Comparison of ENCODE assay signal across 10 mouse cellular contexts in genomic region chr3:20334681-20335080, GRCm38 (mm10). TPM values are rescaled to one million over a fixed set of nuclear protein-coding genes. Genes with fewer than 3 reads are reported as not detected.
DNase-seq lines count a peak whose midpoint lies in the region; ATAC-seq and TF ChIP-seq lines count a peak whose summit lies in the region.
"Had no signal": no experiment of that assay in that cellular context is flagged by ENCODE, and none has a peak within 500 bp of the region (broad histone marks: within the 10 kb centered on the region; RNA-seq: fewer than 3 reads in every experiment).

No protein-coding gene starts in this region.

- DNase-seq in heart, postnatal 0 days (ENCODE audit: low spot score): no peak
- no peak for DNase-seq in heart, embryonic 10.5 days (ENCODE audit: low spot score)
- DNase-seq in 3T3-L1 (ENCODE audit: low read depth, low spot score) (peak; percentile 51), R1 (ENCODE audit: low read depth, low spot score) (peak; percentile 33)
- no peak for DNase-seq in gastrocnemius, adult 18-20 months (ENCODE audit: low spot score)
- no peak for DNase-seq in layer of hippocampus, adult 11-12 months (ENCODE audit: low spot score)
- no peak for DNase-seq in cerebellum, postnatal 4 days (ENCODE audit: low spot score in 2 of 2)
- DNase-seq: heart, adult 11 months had no signal

- no peaks in the 10 kb centered on the region for H3K36me3 ChIP-seq in heart, postnatal 0 days (replicated peaks; ENCODE audit: control insufficient read depth, insufficient read depth, low read length)
- H3K36me3 ChIP-seq in heart, embryonic 10.5 days: no peaks in the 10 kb centered on the region
- H3K36me3 ChIP-seq: midbrain, embryonic 12.5 days had no signal

- no peaks in the 10 kb centered on the region for H3K4me1 ChIP-seq in heart, postnatal 0 days (ENCODE audit: control insufficient read depth, insufficient read depth)
- no peaks in the 10 kb centered on the region for H3K4me1 ChIP-seq in heart, embryonic 10.5 days
- H3K4me1 ChIP-seq: midbrain, embryonic 12.5 days had no signal

- H3K27ac ChIP-seq in heart, postnatal 0 days (ENCODE audit: low read depth): no peak overlapping the region
- H3K27ac ChIP-seq in heart, embryonic 10.5 days: no peak overlapping the region
- H3K27ac ChIP-seq: midbrain, embryonic 12.5 days had no signal

- WGBS in heart, postnatal 0 days: 48% methylated on average over 5 of the region's 5 CpGs
- 56% methylated on average over 5 of the region's 5 CpGs for whole genome bisulfite sequencing in heart, embryonic 10.5 days

- no peak for TF ChIP-seq EP300 in heart, postnatal 0 days (IDR thresholded peaks at IDR 0.05; ENCODE audit: low read depth)

- no peak overlapping the region for H3K4me2 ChIP-seq in heart, postnatal 0 days (ENCODE audit: low read depth, low read length)
- H3K4me2 ChIP-seq: midbrain, embryonic 12.5 days had no signal

- TF ChIP-seq CTCF in heart, postnatal 0 days (IDR thresholded peaks at IDR 0.05; ENCODE audit: low read depth): peak; percentile 24; the same call in 1 of the 2 replicates

- H3K9ac ChIP-seq in heart, postnatal 0 days (replicated peaks; ENCODE audit: low read depth, low read length): no peak overlapping the region
- H3K9ac ChIP-seq: midbrain, embryonic 12.5 days had no signal

- H3K4me3 ChIP-seq in heart, postnatal 0 days (ENCODE audit: low read depth, low read length): no peak overlapping the region
- H3K4me3 ChIP-seq in heart, embryonic 10.5 days: no peak overlapping the region
- H3K4me3 ChIP-seq: midbrain, embryonic 12.5 days had no signal

- H3K9me3 ChIP-seq in heart, postnatal 0 days (replicated peaks; ENCODE audit: control insufficient read depth, low read length): no peaks in the 10 kb centered on the region
- H3K9me3 ChIP-seq in heart, embryonic 10.5 days: no peaks in the 10 kb centered on the region
- H3K9me3 ChIP-seq: midbrain, embryonic 12.5 days had no signal

- ATAC-seq in heart, postnatal 0 days (ENCODE audit: insufficient read depth, low read depth): no peak
- ATAC-seq in inflammation-experienced regulatory T-cells, adult 6 months: peak; percentile 69

- no peaks in the 10 kb centered on the region for H3K27me3 ChIP-seq in heart, postnatal 0 days (ENCODE audit: control insufficient read depth, insufficient read depth, low read length)
- no peaks in the 10 kb centered on the region for H3K27me3 ChIP-seq in heart, embryonic 10.5 days (ENCODE audit: insufficient read depth, poor library complexity, severe bottlenecking)
- H3K27me3 ChIP-seq: midbrain, embryonic 12.5 days had no signal

RNA-seq across cellular contexts. Expression of gene Agtr1b, which starts 32.3 kb away (rescaled TPM):
- total RNA-seq in heart, postnatal 0 days (2014; rRNA removed; ENCODE audit: low replicate concordance): 0.15 TPM in 1 of 2 replicates, not detected in the other
- polyA plus RNA-seq in heart, postnatal 0 days (2015; fragmentation: Nextera tagmentation; extraction: Ambion mirVana): 0.12 TPM in 1 of 2 replicates, not detected in the other
- 0.11 and 0.19 TPM in 2 replicates for polyA plus RNA-seq in heart, embryonic 10.5 days (2016; fragmentation: Nextera tagmentation; extraction: Ambion mirVana)
- not detected for polyA plus RNA-seq in inflammation-experienced regulatory T-cells, adult 6 months (2017; shearing (Covaris generic))
- not detected for total RNA-seq in gastrocnemius, adult 18-20 months (2021)
- polyA plus RNA-seq: midbrain, embryonic 12.5 days had no signal

RNA-seq across cellular contexts. Expression of gene Cpb1, which starts 59.1 kb away (rescaled TPM):
- not detected in 2 replicates for total RNA-seq in heart, postnatal 0 days (2014; rRNA removed; ENCODE audit: low replicate concordance)
- polyA plus RNA-seq in heart, postnatal 0 days (2015; fragmentation: Nextera tagmentation; extraction: Ambion mirVana): 0.04 and 0.07 TPM in 2 replicates
- polyA plus RNA-seq in heart, embryonic 10.5 days (2016; fragmentation: Nextera tagmentation; extraction: Ambion mirVana): not detected in 2 replicates
- not detected for polyA plus RNA-seq in inflammation-experienced regulatory T-cells, adult 6 months (2017; shearing (Covaris generic))
- under 1 TPM in 1 of 2 experiments, not detected in 1; 0.07 TPM for total RNA-seq in gastrocnemius, adult 18-20 months (2021)
- polyA plus RNA-seq: midbrain, embryonic 12.5 days had no signal

Comparison
In these comparisons a context has a peak if more than half of its experiments do, and no peak if none do; other contexts are left out.
1. DNase-seq: peak in 3T3-L1 (single experiment) and R1 (single experiment); none in heart, postnatal 0 days (single experiment), heart, embryonic 10.5 days (single experiment), gastrocnemius, adult 18-20 months (single experiment), layer of hippocampus, adult 11-12 months (single experiment) and cerebellum, postnatal 4 days (0 of 2).